Mouse (Mus musculus): ENCODE results near the gene Fut4.

- TF ChIP-seq CTCF (IDR thresholded peaks at IDR 0.05), result no peak
- TF ChIP-seq EP300 (IDR thresholded peaks at IDR 0.05), result no peak
Measured at GRCm38 (mm10) chr9:14720384-14720783, 31.8 kb downstream of the Fut4 start.
